1 mouse cellular context compared by ENCODE assay signal in the genomic region with DNA sequence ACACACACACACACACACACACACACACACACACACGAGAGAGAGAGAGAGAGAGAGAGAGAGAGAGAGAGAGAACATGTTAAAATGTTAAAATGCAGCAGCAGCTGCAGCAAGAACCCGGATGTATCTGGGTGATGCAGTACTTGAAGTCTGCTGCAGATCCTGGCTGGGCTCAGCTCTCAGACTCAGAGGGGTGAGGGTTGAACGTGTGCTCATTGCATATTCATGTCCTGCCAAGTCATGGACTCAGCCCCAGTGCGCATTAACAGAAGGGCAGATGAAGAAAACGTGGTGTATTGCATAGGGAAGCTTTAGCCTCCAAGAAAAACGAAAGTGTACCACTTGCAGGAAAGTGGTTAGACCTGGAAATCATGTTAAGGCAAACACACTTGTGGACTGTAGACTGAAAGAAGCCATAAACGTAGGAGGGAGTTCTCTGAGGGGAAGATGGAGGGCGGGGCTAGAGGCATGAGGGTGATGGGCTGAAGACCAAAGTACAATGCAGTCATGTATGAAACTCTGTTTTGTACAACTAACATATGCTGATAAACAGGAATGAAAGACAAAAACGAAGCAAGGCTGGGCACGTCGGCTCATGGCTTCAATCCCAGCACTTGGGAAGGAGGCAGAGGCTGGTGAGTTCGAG.
TF ChIP-seq lines count a peak whose summit lies in the region.

No protein-coding gene starts in this region.

TF ChIP-seq in MEL, 35 proteins besides CTCF, POLR2A, EP300 and RAD21:
- no peak for TF ChIP-seq TBP (IDR thresholded peaks at IDR 0.05; ENCODE audit: low read depth, low read length)
- no peak for TF ChIP-seq USF2 (IDR thresholded peaks at IDR 0.05; ENCODE audit: borderline replicate concordance in 1 of 2, insufficient read depth in 1 of 2, low read depth in 1 of 2, low read length in 2 of 2)
- no peak for TF ChIP-seq KAT2A (conservative IDR thresholded peaks at IDR 0.05; ENCODE audit: low read depth, low read length)
- TF ChIP-seq USF1 (IDR thresholded peaks at IDR 0.05; ENCODE audit: low read depth, low read length) = no peak
- no peak for TF ChIP-seq ZMIZ1 (IDR thresholded peaks at IDR 0.05; ENCODE audit: low read depth, low read length)
- no peak for TF ChIP-seq ZC3H11A (IDR thresholded peaks at IDR 0.05; ENCODE audit: low read depth, low read length)
- TF ChIP-seq ZKSCAN1 (IDR thresholded peaks at IDR 0.05; ENCODE audit: low read depth, low read length) = no peak
- TF ChIP-seq GABPA (IDR thresholded peaks at IDR 0.05; ENCODE audit: low read depth, low read length) = no peak
- no peak for TF ChIP-seq RCOR1 (IDR thresholded peaks at IDR 0.05; ENCODE audit: low read depth, low read length)
